Mouse (Mus musculus): ENCODE data around the gene Spin2d.
"Not testable (repeated sequence)": the region's sequence is repeated elsewhere in the genome, so short reads cannot be mapped to it uniquely, and the experiment has no call there.

GRCm38 (mm10) chrX:73143218-73143618, 33.6 kb downstream of the Spin2d start:
- TF ChIP-seq CTCF (IDR thresholded peaks at IDR 0.05; ENCODE audit: control insufficient read depth, insufficient read depth, insufficient read length); MAX (IDR thresholded peaks at IDR 0.05); USF1 (IDR thresholded peaks at IDR 0.05; ENCODE audit: low read depth); MYOG (IDR thresholded peaks at IDR 0.05; ENCODE audit: control insufficient read depth, extremely low read depth, insufficient read length): not testable (repeated sequence)

Data from C2C12 (cell line).